Mouse (Mus musculus) spleen, adult 2 months (tissue): ENCODE data around the gene Asb12. TPM values are rescaled to one million over a fixed set of nuclear protein-coding genes. Genes with fewer than 3 reads are reported as not detected.

Experiments used
- DNase-seq, 2 experiments: peaks; one replicate each; pipeline versions ENCODE4 v3.0.0 to v3.0.0-alpha.2; 2012 to 2021; ENCODE audit warnings: low spot score in 2 of 2, low read depth in 1 of 2
- H3K27ac ChIP-seq: fragments of 200-500 bp; 2 replicates; pipeline ENCODE4 v1.5.1; 2012; ENCODE audit warnings: low read length, inconsistent platforms; ENCODE audit not compliant: insufficient read depth
- H3K27me3 ChIP-seq: fragments of 200-500 bp; 2 replicates; pipeline ENCODE4 v1.6.1; 2012; ENCODE audit warnings: mild to moderate bottlenecking, moderate library complexity, low read length, inconsistent platforms; ENCODE audit not compliant: control insufficient read depth, insufficient read depth
- H3K36me3 ChIP-seq: fragments of 200-500 bp; 2 replicates; pipeline ENCODE4 v1.6.1; 2012; ENCODE audit warnings: mild to moderate bottlenecking, low read length, inconsistent platforms; ENCODE audit not compliant: control insufficient read depth, insufficient read depth
- H3K4me1 ChIP-seq: fragments of 200-500 bp; 2 replicates; pipeline ENCODE4 v1.6.1; 2011; ENCODE audit warnings: inconsistent platforms; ENCODE audit not compliant: control insufficient read depth, insufficient read depth, insufficient read length
- H3K4me3 ChIP-seq: fragments of 200-500 bp; 2 replicates; pipeline ENCODE4 v1.5.1; 2011; ENCODE audit warnings: mild to moderate bottlenecking, inconsistent platforms; ENCODE audit not compliant: insufficient read depth, insufficient read length; ENCODE audit errors: extremely low read depth
- CTCF ChIP-seq: fragments of 200-500 bp; IDR thresholded peaks from 2 replicates; pipeline ENCODE4 v1.5.1; 2011; ENCODE audit warnings: mild to moderate bottlenecking, inconsistent platforms; ENCODE audit not compliant: insufficient read depth, insufficient read length, insufficient replicate concordance; ENCODE audit errors: extremely low read depth
- POLR2A ChIP-seq: fragments of 200-500 bp; IDR thresholded peaks from 2 replicates; pipeline ENCODE4 v1.6.1; 2011; ENCODE audit warnings: low read depth, low read length, inconsistent platforms
- WGBS: fragments of 180-500 bp; shearing (Covaris S2); methylation state at CpG from one replicate; pipeline ENCODE4 v1.1.7; 2018; 5-methylcytosine and 5-hydroxymethylcytosine counted together
- polyA plus RNA-seq: library from polyadenylated mRNA; depleted of rRNA; stranded (reverse); fragments of >200 nt; gene quantifications from 2 replicates; pipeline ENCODE4 v1.2.3, GENCODE M21; 2012

Asb12 gene
- polyA plus RNA-seq, 1 experiment = not detected

DNA sequence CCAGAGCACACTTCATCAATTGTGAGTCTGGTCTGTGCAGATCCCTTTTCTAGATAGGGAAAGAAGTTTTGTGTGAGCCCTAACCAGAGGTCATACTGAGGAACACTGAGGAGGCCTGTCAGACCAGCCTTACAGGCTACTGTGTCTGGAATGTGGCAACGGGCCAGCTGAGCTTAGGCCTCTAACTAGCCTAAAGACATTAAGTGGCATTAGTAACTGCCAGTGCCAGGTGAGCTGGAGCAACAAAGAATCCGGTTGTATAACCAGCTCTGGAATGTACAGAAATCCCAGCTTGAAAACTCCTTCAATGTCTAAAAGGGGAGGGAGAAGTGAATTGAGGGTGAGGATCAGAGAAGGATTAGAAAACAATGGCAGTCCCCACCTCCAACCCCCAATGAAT lies 111.9 kb downstream of the Asb12 start:
- no peak overlapping the region for H3K4me3 ChIP-seq
- TF ChIP-seq POLR2A (no peak), CTCF (no peak)
- 84% methylated on average over 2 of the region's 2 CpGs for WGBS
- no peaks in the 10 kb centered on the region for H3K27me3 ChIP-seq
- H3K27ac ChIP-seq = no peak overlapping the region
- no peak for DNase-seq
- H3K36me3 ChIP-seq = no peaks in the 10 kb centered on the region
- H3K4me1 ChIP-seq = peaks cover 3% of the 10 kb centered on the region; the same call in 1 of the 2 replicates

DNA sequence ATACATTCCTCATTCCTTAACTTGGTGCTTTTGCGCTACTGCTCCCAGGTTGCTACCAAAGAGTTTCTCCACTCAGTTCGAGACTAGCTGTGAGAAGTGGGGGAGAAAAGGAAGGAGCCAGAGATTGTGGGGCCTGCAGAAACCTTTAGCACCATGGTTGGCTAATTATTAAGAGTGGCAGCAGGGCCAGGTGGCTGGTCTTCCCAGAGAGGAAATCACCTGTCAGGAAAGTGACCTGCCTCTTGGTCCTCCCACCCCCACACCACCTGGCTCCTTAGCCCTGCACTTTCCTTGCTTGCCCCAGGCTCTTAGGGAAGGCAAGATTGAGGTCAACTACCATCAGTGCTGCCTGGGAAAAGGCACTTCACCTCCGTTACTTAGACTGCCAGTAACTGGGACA lies 112.6 kb downstream of the Asb12 start:
- WGBS = 42% methylated on average over 3 of the region's 3 CpGs
- H3K27ac ChIP-seq = 0 out of 2 replicates have a peak overlapping the region, but pooled peaks have one; percentile 8
- no peak for TF ChIP-seq CTCF
- TF ChIP-seq POLR2A = no peak
- no peak for DNase-seq
- H3K4me3 ChIP-seq = peak overlapping the region; percentile 82; the same call in 1 of the 2 replicates
- H3K36me3 ChIP-seq = no peaks in the 10 kb centered on the region
- peaks cover 3% of the 10 kb centered on the region; the same call in 1 of the 2 replicates for H3K4me1 ChIP-seq
- H3K27me3 ChIP-seq = no peaks in the 10 kb centered on the region; the same call in 1 of the 2 replicates

DNA sequence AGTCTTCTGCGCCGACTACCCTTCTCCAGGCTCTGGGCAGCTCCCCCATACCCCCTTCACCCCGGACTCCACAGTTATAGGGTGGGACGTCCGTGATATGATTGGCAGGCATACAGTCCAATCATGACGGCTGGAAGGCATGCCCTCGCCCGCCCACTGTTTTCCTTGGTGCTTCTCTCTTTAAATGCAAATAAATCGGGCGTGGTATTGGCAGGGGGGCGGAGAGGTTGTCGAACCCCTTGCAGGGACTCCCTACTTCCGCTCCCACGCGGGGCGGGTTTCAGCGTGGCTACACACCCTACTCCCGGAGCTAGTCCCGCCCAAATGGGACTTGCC lies 113.0 kb downstream of the Asb12 start, which contains the start of gene Amer1:
Gene Amer1, minus strand, starts transcription at position 97 of the 336 bp plus-strand sequence.
- Histone ChIP-seq H3K4me1 (peaks cover 3% of the 10 kb centered on the region; the same call in 1 of the 2 replicates), H3K27ac (peak within 1 kb of the TSS; percentile 70; the same call in 1 of the 2 replicates), H3K27me3 (no peaks in the 10 kb centered on the region; the same call in 1 of the 2 replicates), H3K4me3 (peak within 1 kb of the TSS; percentile 82), H3K36me3 (no peaks in the 10 kb centered on the region)
- DNase-seq = peak; percentile 75 to 83
- 25% methylated on average over 19 of the region's 19 CpGs for WGBS
- TF ChIP-seq POLR2A (no peak), CTCF (no peak)

DNA sequence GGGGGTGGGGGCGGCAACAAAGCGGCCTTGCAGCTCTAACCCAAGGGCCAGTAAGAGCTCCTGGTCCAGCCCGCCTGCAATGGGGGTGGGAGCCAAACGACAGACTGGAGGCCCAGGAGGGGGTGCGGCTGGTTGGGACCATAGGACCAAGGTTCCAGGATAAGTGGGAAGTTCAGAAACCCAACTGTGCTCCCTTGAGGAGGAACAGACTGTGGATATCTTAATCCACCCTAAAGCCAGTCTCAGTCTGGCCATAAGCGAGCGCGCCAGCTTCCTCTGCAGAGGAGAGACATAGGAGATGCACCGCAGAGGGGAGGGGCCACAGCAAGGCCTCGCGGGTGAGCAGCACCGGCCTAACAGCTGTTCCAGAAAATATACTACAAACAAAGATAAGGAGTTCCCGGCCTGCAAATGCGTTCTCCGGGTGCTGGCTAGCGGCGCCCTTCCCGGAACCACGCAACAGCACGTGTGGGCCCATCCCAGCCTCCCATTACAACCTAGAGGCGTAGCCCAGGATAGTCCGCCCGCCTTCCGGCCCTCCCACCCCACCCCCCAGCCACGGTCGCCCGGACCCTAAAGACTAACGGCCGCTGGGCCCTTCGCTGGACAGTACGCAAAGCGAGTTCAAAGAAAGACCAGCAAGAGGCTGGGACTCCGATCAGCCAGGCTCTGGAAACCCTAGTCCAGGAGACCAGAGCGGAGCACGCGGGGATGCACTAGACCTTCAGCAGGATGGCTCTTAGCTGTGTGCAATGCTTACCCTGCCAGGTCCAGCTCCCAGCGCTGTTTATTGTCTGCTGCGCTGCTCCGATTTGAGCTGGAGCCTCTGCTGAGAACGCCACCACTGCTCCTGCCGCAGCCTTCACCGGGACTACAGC lies 113.7 kb downstream of the Asb12 start:
- no peak for TF ChIP-seq POLR2A
- TF ChIP-seq CTCF = no peak
- Histone ChIP-seq H3K4me1 (peaks cover 3% of the 10 kb centered on the region; the same call in 1 of the 2 replicates), H3K4me3 (peak overlapping the region; percentile 82), H3K36me3 (no peaks in the 10 kb centered on the region), H3K27me3 (no peaks in the 10 kb centered on the region; the same call in 1 of the 2 replicates), H3K27ac (peak overlapping the region; percentile 70; the same call in 1 of the 2 replicates)
- 29% methylated on average over 42 of the region's 42 CpGs for WGBS
- peak in 1 of 2 experiments; percentile 32 for DNase-seq

DNA sequence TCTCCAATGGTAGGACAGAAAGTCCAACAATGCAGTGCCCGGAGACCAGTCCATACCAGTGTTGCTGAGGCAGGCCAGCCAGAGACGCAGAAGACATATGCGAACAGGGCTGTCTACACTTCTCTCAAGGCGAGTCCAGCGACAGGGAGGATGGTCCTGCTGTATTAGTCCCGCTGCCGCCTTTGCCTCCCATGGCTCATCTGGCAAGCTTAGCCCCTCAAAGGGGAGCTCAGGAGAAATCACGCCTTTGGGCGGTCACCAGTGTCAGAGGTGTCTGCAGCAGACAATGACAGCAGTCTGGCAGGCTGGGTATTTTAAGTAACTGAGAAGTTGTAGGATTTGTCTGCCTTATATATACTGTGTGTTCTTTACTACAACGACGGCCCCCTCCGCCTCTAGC lies 114.4 kb downstream of the Asb12 start:
- no peak overlapping the region for H3K4me3 ChIP-seq
- TF ChIP-seq POLR2A (no peak), CTCF (no peak)
- no peaks in the 10 kb centered on the region; the same call in 1 of the 2 replicates for H3K27me3 ChIP-seq
- DNase-seq = no peak
- H3K27ac ChIP-seq = no peak overlapping the region
- peaks cover 3% of the 10 kb centered on the region; the same call in 1 of the 2 replicates for H3K4me1 ChIP-seq
- 64% methylated on average over 12 of the region's 12 CpGs for WGBS
- no peaks in the 10 kb centered on the region for H3K36me3 ChIP-seq

DNA sequence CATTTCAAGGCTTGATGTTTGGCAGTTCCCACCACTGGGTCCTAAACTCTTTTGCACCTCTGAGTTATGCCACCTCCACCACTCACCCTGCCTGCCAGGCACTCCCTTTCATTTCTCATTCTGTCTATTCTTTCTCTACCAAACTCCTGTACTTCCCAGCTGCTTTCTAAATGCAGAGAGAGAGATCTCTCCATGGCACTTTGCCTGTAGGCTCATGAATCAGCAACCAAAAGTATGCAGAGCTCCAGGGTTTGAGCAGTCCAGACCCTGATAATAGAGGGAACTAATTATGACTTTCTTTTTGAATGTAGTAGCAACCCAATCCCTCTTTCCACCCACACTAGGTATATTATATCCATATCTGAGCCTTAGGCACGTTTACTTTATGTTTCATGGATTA lies 115.5 kb downstream of the Asb12 start:
- TF ChIP-seq POLR2A = no peak
- TF ChIP-seq CTCF = no peak
- peaks cover 3% of the 10 kb centered on the region; the same call in 1 of the 2 replicates for H3K4me1 ChIP-seq
- no peak for DNase-seq

More for the DNA sequence above, 115.5 kb downstream of the Asb12 start:
- Histone ChIP-seq H3K27me3 (no peaks in the 10 kb centered on the region; the same call in 1 of the 2 replicates), H3K36me3 (no peaks in the 10 kb centered on the region), H3K27ac (no peak overlapping the region), H3K4me3 (no peak overlapping the region)
- WGBS = 52% methylated on average over 1 of the region's 1 CpGs
